Mouse (Mus musculus): ENCODE data around the gene Rhobtb3. TPM values are rescaled to one million over a fixed set of nuclear protein-coding genes. Genes with fewer than 3 reads are reported as not detected.

Rhobtb3 gene
- total RNA-seq, 2 experiments from 2014 or later: 13.6 to 15.3 TPM

- TF ChIP-seq CTCF (IDR thresholded peaks at IDR 0.05): no peak
- DNase-seq (ENCODE audit: extremely low spot score in 1 of 2, low spot score in 2 of 2): no peak
- intact Hi-C loops (cut with DNase I): loop anchor here (5.0 kb wide), 3 partner anchors 32 to 148 kb away; no protein-coding TSS in a partner anchor
- no peak overlapping the region for H3K27ac ChIP-seq
- H3K4me3 ChIP-seq: no peak overlapping the region
Measured at GRCm38 (mm10) chr13:75874608-75875376, 68.9 kb downstream of the Rhobtb3 start.

- intact Hi-C loops (cut with DNase I): no loop called here
- DNase-seq (ENCODE audit: extremely low spot score in 1 of 2, low spot score in 2 of 2): no peak
- Histone ChIP-seq H3K27ac (no peak overlapping the region), H3K4me3 (no peak overlapping the region)
- TF ChIP-seq CTCF (IDR thresholded peaks at IDR 0.05): no peak
Measured at GRCm38 (mm10) chr13:75867876-75868275, 75.8 kb downstream of the Rhobtb3 start.

- intact Hi-C loops (cut with DNase I): no loop called here
- DNase-seq (ENCODE audit: extremely low spot score in 1 of 2, low spot score in 2 of 2): no peak
- Histone ChIP-seq H3K4me3 (no peak overlapping the region), H3K27ac (no peak overlapping the region)
- no peak for TF ChIP-seq CTCF (IDR thresholded peaks at IDR 0.05)
Measured at GRCm38 (mm10) chr13:75865486-75866184, 78.1 kb downstream of the Rhobtb3 start.

GRCm38 (mm10) chr13:75859264-75859844 lies 84.4 kb downstream of the Rhobtb3 start:
- Histone ChIP-seq H3K27ac (no peak overlapping the region), H3K4me3 (no peak overlapping the region)
- intact Hi-C loops (cut with DNase I): no loop called here
- TF ChIP-seq CTCF (IDR thresholded peaks at IDR 0.05): no peak
- no peak for DNase-seq (ENCODE audit: extremely low spot score in 1 of 2, low spot score in 2 of 2)

- Histone ChIP-seq H3K27ac (no peak overlapping the region), H3K4me3 (no peak overlapping the region)
- intact Hi-C loops (cut with DNase I): no loop called here
- no peak for TF ChIP-seq CTCF (IDR thresholded peaks at IDR 0.05)
- DNase-seq (ENCODE audit: extremely low spot score in 1 of 2, low spot score in 2 of 2): no peak
Measured at GRCm38 (mm10) chr13:75853118-75853517, 90.6 kb downstream of the Rhobtb3 start.

- TF ChIP-seq CTCF (IDR thresholded peaks at IDR 0.05): no peak
- no peak for DNase-seq (ENCODE audit: extremely low spot score in 1 of 2, low spot score in 2 of 2)
- H3K27ac ChIP-seq: no peak overlapping the region
- no peak overlapping the region for H3K4me3 ChIP-seq
- intact Hi-C loops (cut with DNase I): no loop called here
Measured at GRCm38 (mm10) chr13:75852027-75852426, 91.7 kb downstream of the Rhobtb3 start.

GRCm38 (mm10) chr13:75847027-75847426 lies 96.7 kb downstream of the Rhobtb3 start:
- no peak overlapping the region for H3K4me3 ChIP-seq
- no peak overlapping the region for H3K27ac ChIP-seq
- no peak for TF ChIP-seq CTCF (IDR thresholded peaks at IDR 0.05)
- DNase-seq (ENCODE audit: extremely low spot score in 1 of 2, low spot score in 2 of 2): no peak
- intact Hi-C loops (cut with DNase I): no loop called here

- TF ChIP-seq CTCF (IDR thresholded peaks at IDR 0.05): no peak
- H3K27ac ChIP-seq: no peak overlapping the region
- DNase-seq (ENCODE audit: extremely low spot score in 1 of 2, low spot score in 2 of 2): no peak
- intact Hi-C loops (cut with DNase I): no loop called here
- no peak overlapping the region for H3K4me3 ChIP-seq
Measured at GRCm38 (mm10) chr13:75845519-75846166, 98.1 kb downstream of the Rhobtb3 start.

- H3K27ac ChIP-seq: no peak overlapping the region
- TF ChIP-seq CTCF (IDR thresholded peaks at IDR 0.05): no peak
- intact Hi-C loops (cut with DNase I): loop anchor here (5.0 kb wide), 2 partner anchors 32 to 138 kb away; partner anchors contain the start of gene Ell2
- no peak overlapping the region for H3K4me3 ChIP-seq
- no peak for DNase-seq (ENCODE audit: extremely low spot score in 1 of 2, low spot score in 2 of 2)
Measured at GRCm38 (mm10) chr13:75844833-75845518, 98.7 kb downstream of the Rhobtb3 start.

GRCm38 (mm10) chr13:75843993-75844683 lies 99.6 kb downstream of the Rhobtb3 start:
- H3K27ac ChIP-seq: no peak overlapping the region
- H3K4me3 ChIP-seq: no peak overlapping the region
- intact Hi-C loops (cut with DNase I): loop anchor here (5.0 kb wide), 2 partner anchors 33 to 137 kb away; partner anchors contain the start of gene Ell2
- no peak for DNase-seq (ENCODE audit: extremely low spot score in 1 of 2, low spot score in 2 of 2)
- TF ChIP-seq CTCF (IDR thresholded peaks at IDR 0.05): no peak

GRCm38 (mm10) chr13:75843331-75843730 lies 100.4 kb downstream of the Rhobtb3 start:
- no peak for TF ChIP-seq CTCF (IDR thresholded peaks at IDR 0.05)
- no peak for DNase-seq (ENCODE audit: extremely low spot score in 1 of 2, low spot score in 2 of 2)
- Histone ChIP-seq H3K27ac (no peak overlapping the region), H3K4me3 (no peak overlapping the region)
- intact Hi-C loops (cut with DNase I): loop anchor here (5.0 kb wide), 2 partner anchors 34 to 136 kb away; partner anchors contain the start of gene Ell2
